Mouse (Mus musculus) lung, postnatal 4 days (tissue): ENCODE data around the gene Wdfy3.

Experiments used
- DNase-seq, 2 experiments: peaks; one replicate each; pipeline ENCODE4 v3.0.0; 2021

Wdfy3 gene

GRCm38 (mm10) chr5:102054511-102055093 is 15.1 kb downstream of the Wdfy3 start:
- DNase-seq, result peak; percentile 19 to 44

GRCm38 (mm10) chr5:102052906-102053305 is 16.8 kb downstream of the Wdfy3 start:
- no peak for DNase-seq

GRCm38 (mm10) chr5:102052465-102052864 is 17.3 kb downstream of the Wdfy3 start:
- DNase-seq, result no peak

- no peak for DNase-seq
Observed at GRCm38 (mm10) chr5:102050677-102051076, 19.0 kb downstream of the Wdfy3 start.

- DNase-seq, result no peak
Observed at GRCm38 (mm10) chr5:102048416-102048815, 21.3 kb downstream of the Wdfy3 start.

- no peak for DNase-seq
Observed at GRCm38 (mm10) chr5:102046617-102047116, 23.1 kb downstream of the Wdfy3 start.

GRCm38 (mm10) chr5:102045636-102046616 is 23.8 kb downstream of the Wdfy3 start:
- peak in 1 of 2 experiments; percentile 41 for DNase-seq

GRCm38 (mm10) chr5:102045177-102045576 is 24.5 kb downstream of the Wdfy3 start:
- no peak for DNase-seq

- peak in 1 of 2 experiments; percentile 29 for DNase-seq
Observed at GRCm38 (mm10) chr5:102033281-102033680, 36.4 kb downstream of the Wdfy3 start.

GRCm38 (mm10) chr5:102032594-102033240 is 37.0 kb downstream of the Wdfy3 start:
- DNase-seq, result no peak

- DNase-seq, result no peak
Observed at GRCm38 (mm10) chr5:102032191-102032590, 37.5 kb downstream of the Wdfy3 start.

- no peak for DNase-seq
Observed at GRCm38 (mm10) chr5:102023376-102023775, 46.3 kb downstream of the Wdfy3 start.

- no peak for DNase-seq
Observed at GRCm38 (mm10) chr5:102022018-102022898, 47.5 kb downstream of the Wdfy3 start.

GRCm38 (mm10) chr5:102014235-102014634 is 55.5 kb downstream of the Wdfy3 start:
- DNase-seq, result no peak

- no peak for DNase-seq
Observed at GRCm38 (mm10) chr5:102013781-102014180, 55.9 kb downstream of the Wdfy3 start.

- DNase-seq, result no peak
Observed at GRCm38 (mm10) chr5:102010961-102011360, 58.8 kb downstream of the Wdfy3 start.

- no peak for DNase-seq
Observed at GRCm38 (mm10) chr5:102009606-102010005, 60.1 kb downstream of the Wdfy3 start.

GRCm38 (mm10) chr5:102008712-102009111 is 61.0 kb downstream of the Wdfy3 start:
- no peak for DNase-seq

GRCm38 (mm10) chr5:102006218-102006941 is 63.3 kb downstream of the Wdfy3 start:
- DNase-seq, result no peak

- no peak for DNase-seq
Observed at GRCm38 (mm10) chr5:102003371-102003770, 66.3 kb downstream of the Wdfy3 start.

- no peak for DNase-seq
Observed at GRCm38 (mm10) chr5:102001026-102001425, 68.7 kb downstream of the Wdfy3 start.

GRCm38 (mm10) chr5:101998971-101999370 is 70.8 kb downstream of the Wdfy3 start:
- no peak for DNase-seq
